Mouse (Mus musculus) spleen, adult 2 months (tissue): Measurements from ENCODE around the gene Hist1h3f. TPM values are rescaled to one million over a fixed set of nuclear protein-coding genes. Genes with fewer than 3 reads are reported as not detected.
A peak's percentile ranks its signal among the peaks of the same experiment; 100 is the strongest.
"Not testable (repeated sequence)": the region's sequence is repeated elsewhere in the genome, so short reads cannot be mapped to it uniquely, and the experiment has no call there.

Experiments used
- DNase-seq, 2 experiments: peaks; one replicate each; pipeline versions ENCODE4 v3.0.0 to v3.0.0-alpha.2; 2012 to 2021; ENCODE audit warnings: low spot score in 2 of 2, low read depth in 1 of 2
- H3K27ac ChIP-seq: fragments of 200-500 bp; 2 replicates; pipeline ENCODE4 v1.5.1; 2012; ENCODE audit warnings: low read length, inconsistent platforms; ENCODE audit not compliant: insufficient read depth
- H3K27me3 ChIP-seq: fragments of 200-500 bp; 2 replicates; pipeline ENCODE4 v1.6.1; 2012; ENCODE audit warnings: mild to moderate bottlenecking, moderate library complexity, low read length, inconsistent platforms; ENCODE audit not compliant: control insufficient read depth, insufficient read depth
- H3K36me3 ChIP-seq: fragments of 200-500 bp; 2 replicates; pipeline ENCODE4 v1.6.1; 2012; ENCODE audit warnings: mild to moderate bottlenecking, low read length, inconsistent platforms; ENCODE audit not compliant: control insufficient read depth, insufficient read depth
- H3K4me1 ChIP-seq: fragments of 200-500 bp; 2 replicates; pipeline ENCODE4 v1.6.1; 2011; ENCODE audit warnings: inconsistent platforms; ENCODE audit not compliant: control insufficient read depth, insufficient read depth, insufficient read length
- H3K4me3 ChIP-seq: fragments of 200-500 bp; 2 replicates; pipeline ENCODE4 v1.5.1; 2011; ENCODE audit warnings: mild to moderate bottlenecking, inconsistent platforms; ENCODE audit not compliant: insufficient read depth, insufficient read length; ENCODE audit errors: extremely low read depth
- CTCF ChIP-seq: fragments of 200-500 bp; IDR thresholded peaks from 2 replicates; pipeline ENCODE4 v1.5.1; 2011; ENCODE audit warnings: mild to moderate bottlenecking, inconsistent platforms; ENCODE audit not compliant: insufficient read depth, insufficient read length, insufficient replicate concordance; ENCODE audit errors: extremely low read depth
- POLR2A ChIP-seq: fragments of 200-500 bp; IDR thresholded peaks from 2 replicates; pipeline ENCODE4 v1.6.1; 2011; ENCODE audit warnings: low read depth, low read length, inconsistent platforms
- WGBS: fragments of 180-500 bp; shearing (Covaris S2); methylation state at CpG from one replicate; pipeline ENCODE4 v1.1.7; 2018; 5-methylcytosine and 5-hydroxymethylcytosine counted together
- polyA plus RNA-seq: library from polyadenylated mRNA; depleted of rRNA; stranded (reverse); fragments of >200 nt; gene quantifications from 2 replicates; pipeline ENCODE4 v1.2.3, GENCODE M21; 2012

Hist1h3f gene
- polyA plus RNA-seq, 1 experiment = 10.2 TPM

GRCm38 (mm10) chr13:23529480-23530165, 14.2 kb upstream of the Hist1h3f start:
- no peak for DNase-seq
- H3K27me3 ChIP-seq = no peaks in the 10 kb centered on the region
- WGBS = 21% methylated on average over 2 of the region's 2 CpGs
- no peak for TF ChIP-seq POLR2A
- no peak for TF ChIP-seq CTCF
- H3K4me1 ChIP-seq = peaks cover 3% of the 10 kb centered on the region; the same call in 1 of the 2 replicates
- no peaks in the 10 kb centered on the region for H3K36me3 ChIP-seq
- H3K27ac ChIP-seq = no peak overlapping the region
- H3K4me3 ChIP-seq = no peak overlapping the region

GRCm38 (mm10) chr13:23530181-23530900, 13.5 kb upstream of the Hist1h3f start:
- peaks cover 3% of the 10 kb centered on the region; the same call in 1 of the 2 replicates for H3K4me1 ChIP-seq
- WGBS = under 1% methylated on average over 20 of the region's 20 CpGs
- no peaks in the 10 kb centered on the region for H3K36me3 ChIP-seq
- DNase-seq = peak; percentile 50 to 69
- peak overlapping the region; percentile 86 for H3K27ac ChIP-seq
- TF ChIP-seq CTCF (no peak), POLR2A (no peak)
- peak overlapping the region; percentile 59 for H3K4me3 ChIP-seq
- no peaks in the 10 kb centered on the region for H3K27me3 ChIP-seq

- Histone ChIP-seq H3K27me3 (no peaks in the 10 kb centered on the region), H3K4me1 (peaks cover 3% of the 10 kb centered on the region; the same call in 1 of the 2 replicates), H3K4me3 (peak within 1 kb of the TSS; percentile 59), H3K36me3 (no peaks in the 10 kb centered on the region), H3K27ac (peak within 1 kb of the TSS; percentile 86)
- TF ChIP-seq CTCF (no peak), POLR2A (peak; percentile 99)
- WGBS = under 1% methylated on average over 66 of the region's 70 CpGs
- DNase-seq = peak; percentile 91 to 93
These were observed 12.7 kb upstream of the Hist1h3f start, which contains the start of gene Hist1h4h for GRCm38 (mm10) chr13:23530901-23531875. TSS of gene Hist1h4h (plus strand) at chr13:23531050.

GRCm38 (mm10) chr13:23532262-23533075, 11.4 kb upstream of the Hist1h3f start:
- DNase-seq = no peak
- no peak overlapping the region for H3K4me3 ChIP-seq
- peak overlapping the region; percentile 20; the same call in 1 of the 2 replicates for H3K27ac ChIP-seq
- H3K27me3 ChIP-seq = no peaks in the 10 kb centered on the region
- WGBS = 22% methylated on average over 9 of the region's 9 CpGs
- H3K36me3 ChIP-seq = no peaks in the 10 kb centered on the region
- TF ChIP-seq CTCF (no peak), POLR2A (no peak)
- peaks cover 3% of the 10 kb centered on the region; the same call in 1 of the 2 replicates for H3K4me1 ChIP-seq

- peak; percentile 51 to 55 for DNase-seq
- under 1% methylated on average over 32 of the region's 53 CpGs for WGBS
- peak within 1 kb of the TSS; percentile 46 for H3K4me3 ChIP-seq
These were observed 10.1 kb upstream of the Hist1h3f start, which contains the start of gene Hist1h2af for GRCm38 (mm10) chr13:23533560-23534367. TSS of gene Hist1h2af (plus strand) at chr13:23533906.

More at GRCm38 (mm10) chr13:23533560-23534367, 10.1 kb upstream of the Hist1h3f start, which contains the start of gene Hist1h2af:
- H3K27me3 ChIP-seq, H3K4me1 ChIP-seq, H3K36me3 ChIP-seq: not testable (repeated sequence)
- H3K27ac ChIP-seq = peak within 1 kb of the TSS; percentile 60
